Mouse (Mus musculus) kidney, postnatal 14 days (tissue): ENCODE results near the gene Pnkp.
"Not testable (repeated sequence)": the region's sequence is repeated elsewhere in the genome, so short reads cannot be mapped to it uniquely, and the experiment has no call there.

Source experiments
- DNase-seq: peaks from one replicate; pipeline ENCODE4 v3.0.0; 2022; ENCODE audit warnings: mixed read lengths

Pnkp gene

GRCm38 (mm10) chr7:44870614-44871013, 13.7 kb downstream of the Pnkp start:
- DNase-seq: no peak

- DNase-seq: no peak
These were observed 14.2 kb downstream of the Pnkp start for GRCm38 (mm10) chr7:44871181-44871580.

- not testable (repeated sequence) for DNase-seq
These were observed 14.8 kb downstream of the Pnkp start for GRCm38 (mm10) chr7:44871774-44872173.

- DNase-seq: no peak
These were observed 20.9 kb downstream of the Pnkp start for GRCm38 (mm10) chr7:44877833-44878232.

- DNase-seq: no peak
These were observed 26.1 kb downstream of the Pnkp start for GRCm38 (mm10) chr7:44883036-44883435.

GRCm38 (mm10) chr7:44884637-44885036, 27.7 kb downstream of the Pnkp start:
- DNase-seq: no peak

GRCm38 (mm10) chr7:44886964-44887363, 30.0 kb downstream of the Pnkp start:
- no peak for DNase-seq

- DNase-seq: no peak
These were observed 31.5 kb downstream of the Pnkp start for GRCm38 (mm10) chr7:44888256-44889105.

- no peak for DNase-seq
These were observed 33.2 kb downstream of the Pnkp start for GRCm38 (mm10) chr7:44890180-44890579.

GRCm38 (mm10) chr7:44890737-44891136, 33.8 kb downstream of the Pnkp start:
- no peak for DNase-seq

GRCm38 (mm10) chr7:44891611-44892010, 34.7 kb downstream of the Pnkp start:
- DNase-seq: peak; percentile 31

GRCm38 (mm10) chr7:44892276-44892921, 35.5 kb downstream of the Pnkp start, which contains the start of gene Med25:
TSS of gene Med25 (minus strand) at chr7:44892712.
- DNase-seq: peak; percentile 96

- DNase-seq: no peak
These were observed 36.3 kb downstream of the Pnkp start for GRCm38 (mm10) chr7:44893197-44893596.

- no peak for DNase-seq
These were observed 37.2 kb downstream of the Pnkp start for GRCm38 (mm10) chr7:44894175-44894574.

- DNase-seq: no peak
These were observed 38.3 kb downstream of the Pnkp start for GRCm38 (mm10) chr7:44895206-44895592.

- peak; percentile 94 for DNase-seq
These were observed 38.9 kb downstream of the Pnkp start, which contains the start of gene Fuz for GRCm38 (mm10) chr7:44895593-44896434. TSS of gene Fuz (plus strand) at chr7:44896079.

- no peak for DNase-seq
These were observed 39.6 kb downstream of the Pnkp start for GRCm38 (mm10) chr7:44896499-44896898.

- DNase-seq: peak; percentile 56
These were observed 41.7 kb downstream of the Pnkp start for GRCm38 (mm10) chr7:44898607-44899006.

GRCm38 (mm10) chr7:44900632-44901031, 43.7 kb downstream of the Pnkp start:
- DNase-seq: no peak

GRCm38 (mm10) chr7:44901230-44901722, 44.3 kb downstream of the Pnkp start:
- DNase-seq: peak; percentile 59

- DNase-seq: no peak
These were observed 48.5 kb downstream of the Pnkp start for GRCm38 (mm10) chr7:44905430-44905829.

GRCm38 (mm10) chr7:44908706-44909476, 52.0 kb downstream of the Pnkp start:
- DNase-seq: no peak
